Mouse (Mus musculus) hindbrain, postnatal 0 days (tissue): Measurements from ENCODE around the gene Olfr1012. TPM values are rescaled to one million over a fixed set of nuclear protein-coding genes. Genes with fewer than 3 reads are reported as not detected.

Experiments
- ATAC-seq: fragments of 200-750 bp; cut with Nextera tagmentation; 2 replicates; pipeline ENCODE4 v1.8.0; 2017; ENCODE audit warnings: mild to moderate bottlenecking, moderate TSS enrichment, moderate library complexity
- DNase-seq: peaks from one replicate; pipeline ENCODE4 v3.0.0-alpha.2; 2015; ENCODE audit warnings: low spot score
- H3K27ac ChIP-seq: fragments of 300-500 bp; sonication (generic); 2 replicates; pipeline ENCODE4 v1.5.1; 2014; ENCODE audit warnings: mild to moderate bottlenecking
- H3K27me3 ChIP-seq: fragments of 300-500 bp; sonication (generic); 2 replicates; pipeline ENCODE4 v1.6.1; 2014; ENCODE audit warnings: low read length, mixed read lengths; ENCODE audit not compliant: insufficient read depth
- H3K36me3 ChIP-seq: fragments of 300-500 bp; sonication (generic); 2 replicates; pipeline ENCODE4 v1.6.1; 2014; ENCODE audit warnings: low read length, mixed read lengths; ENCODE audit not compliant: insufficient read depth
- H3K4me1 ChIP-seq: fragments of 300-500 bp; sonication (generic); 2 replicates; pipeline ENCODE4 v1.6.1; 2014; ENCODE audit warnings: antibody characterized with exemption, low read length, mixed read lengths; ENCODE audit not compliant: insufficient read depth
- H3K4me2 ChIP-seq: fragments of 300-500 bp; sonication (generic); 2 replicates; pipeline ENCODE4 v1.6.1; 2014; ENCODE audit warnings: low read depth, mild to moderate bottlenecking, low read length, moderate library complexity, mixed read lengths
- H3K4me3 ChIP-seq: fragments of 300-500 bp; sonication (generic); 2 replicates; pipeline ENCODE4 v1.5.1; 2014; ENCODE audit warnings: low read length
- H3K9ac ChIP-seq: fragments of 300-500 bp; sonication (generic); replicated peaks from 2 replicates; pipeline ENCODE4 v1.6.1; 2014; ENCODE audit warnings: mild to moderate bottlenecking, low read length, moderate library complexity, mixed read lengths
- H3K9me3 ChIP-seq: fragments of 300-500 bp; sonication (generic); 2 replicates; pipeline ENCODE4 v1.6.1; 2016; ENCODE audit warnings: low read length, mixed read lengths
- CTCF ChIP-seq: IDR thresholded peaks from 2 replicates; pipeline ENCODE4 v1.5.1; 2016; ENCODE audit warnings: antibody characterized with exemption, control low read depth, low read depth
- WGBS: fragments of 180-500 bp; shearing (Covaris S2); extraction: QIAGEN DNeasy Blood & Tissue Kit; methylation state at CpG from one replicate; pipeline ENCODE4 v1.1.7; 2014; 5-methylcytosine and 5-hydroxymethylcytosine counted together
- polyA plus RNA-seq: library from polyadenylated mRNA; unstranded; fragments of >200 nt; fragmentation: Nextera tagmentation; extraction: Ambion mirVana; gene quantifications from 2 replicates; pipeline ENCODE4 v1.2.1, GENCODE M21; 2015
- total RNA-seq: library from RNA; depleted of rRNA; stranded (reverse); fragments of >200 nt; gene quantifications from 2 replicates; pipeline ENCODE4 v1.2.3, GENCODE M21; 2014; rRNA removed

Olfr1012 gene
- not detected in 2 replicates for total RNA-seq
- not detected in 2 replicates for polyA plus RNA-seq

GRCm38 (mm10) chr2:85762666-85763065 is at the start of gene Olfr1012:
Gene Olfr1012 (minus strand): TSS chr2:85762766.
- TF ChIP-seq CTCF = no peak
- Histone ChIP-seq H3K9me3 (no peaks in the 10 kb centered on the region), H3K4me2 (no peak within 1 kb of the TSS), H3K4me3 (no peak within 1 kb of the TSS), H3K27me3 (no peaks in the 10 kb centered on the region), H3K4me1 (no peaks in the 10 kb centered on the region), H3K27ac (no peak within 1 kb of the TSS), H3K9ac (no peak within 1 kb of the TSS), H3K36me3 (no peaks in the 10 kb centered on the region)
- WGBS = 68% methylated on average over 1 of the region's 1 CpGs
- no peak for ATAC-seq
- no peak for DNase-seq

DNA sequence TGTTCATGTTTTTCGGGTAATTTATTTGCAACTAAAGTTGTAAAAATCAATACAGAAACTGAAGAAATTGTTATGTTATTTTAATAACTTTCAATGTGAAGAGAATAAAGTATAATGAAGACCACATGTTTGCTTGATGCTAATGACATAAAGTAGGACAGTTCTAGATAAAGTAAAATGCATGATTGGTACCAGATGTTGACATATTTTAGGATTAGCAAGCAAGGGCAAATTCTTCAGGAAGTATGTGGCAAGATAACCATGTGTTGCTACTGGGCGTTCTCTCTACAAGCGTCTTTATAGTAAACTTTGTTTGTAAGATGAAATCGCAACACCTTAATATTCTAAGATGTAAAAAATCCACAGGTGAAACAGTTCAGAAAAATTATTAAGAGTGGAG is 41.9 kb upstream of the Olfr1012 start:
- no peak overlapping the region for H3K4me3 ChIP-seq
- WGBS = 91% methylated on average over 4 of the region's 4 CpGs
- H3K9me3 ChIP-seq = no peaks in the 10 kb centered on the region
- DNase-seq (no peak), ATAC-seq (no peak)
- H3K27me3 ChIP-seq = no peaks in the 10 kb centered on the region
- H3K27ac ChIP-seq = no peak overlapping the region
- H3K9ac ChIP-seq = no peak overlapping the region
- H3K36me3 ChIP-seq = no peaks in the 10 kb centered on the region
- no peak overlapping the region for H3K4me2 ChIP-seq
- no peaks in the 10 kb centered on the region for H3K4me1 ChIP-seq
- no peak for TF ChIP-seq CTCF

DNA sequence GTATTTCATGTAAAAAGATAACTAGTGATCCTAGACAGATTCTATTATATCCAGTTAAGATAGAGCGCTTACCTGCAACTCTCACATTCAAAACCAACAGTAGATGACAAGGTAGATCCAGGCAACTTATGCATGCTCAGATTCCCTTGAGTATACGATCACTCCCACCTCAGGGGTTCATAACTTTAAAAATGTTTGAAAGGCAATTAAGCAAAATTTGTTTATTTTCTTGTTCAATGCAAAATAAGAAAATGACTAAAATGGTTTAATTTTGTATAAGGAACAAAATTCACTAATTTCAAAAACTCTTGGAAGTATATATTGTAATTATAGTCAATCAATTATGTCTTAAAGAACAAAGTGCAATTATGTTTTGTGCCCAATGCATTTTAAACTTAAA is 39.9 kb upstream of the Olfr1012 start, which contains the start of gene Olfr1016:
Gene Olfr1016 (minus strand): TSS at position 101 of the 400 bp plus-strand sequence.
- no peaks in the 10 kb centered on the region for H3K9me3 ChIP-seq
- H3K4me1 ChIP-seq = no peaks in the 10 kb centered on the region
- H3K27me3 ChIP-seq = no peaks in the 10 kb centered on the region
- H3K4me3 ChIP-seq = no peak within 1 kb of the TSS
- no peak within 1 kb of the TSS for H3K4me2 ChIP-seq
- no peaks in the 10 kb centered on the region for H3K36me3 ChIP-seq
- ATAC-seq (no peak), DNase-seq (no peak)
- no peak within 1 kb of the TSS for H3K9ac ChIP-seq
- TF ChIP-seq CTCF = no peak
- no peak within 1 kb of the TSS for H3K27ac ChIP-seq
- 92% methylated on average over 2 of the region's 2 CpGs for WGBS

DNA sequence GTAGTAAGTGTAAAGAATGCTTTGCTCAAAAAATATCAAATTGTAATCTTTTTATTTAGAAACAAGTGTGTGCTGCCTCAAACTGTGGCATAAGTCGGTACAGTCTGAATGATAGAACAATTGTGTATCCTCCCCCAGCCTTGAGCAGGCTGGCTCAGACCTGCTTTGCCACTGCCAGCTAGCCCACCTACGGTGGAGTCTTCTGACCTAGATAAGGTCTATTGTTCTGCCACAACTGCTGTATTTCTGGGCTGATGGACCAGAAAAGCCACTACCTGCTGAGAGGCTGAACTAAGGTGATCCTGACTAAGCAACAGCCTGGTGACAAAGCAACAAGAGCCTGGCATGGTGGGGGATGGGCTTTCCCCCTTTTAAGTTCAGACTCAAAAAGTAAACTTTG is 29.8 kb upstream of the Olfr1012 start:
- no peak for DNase-seq
- TF ChIP-seq CTCF = no peak
- H3K9me3 ChIP-seq = no peaks in the 10 kb centered on the region
- 15% methylated on average over 2 of the region's 2 CpGs for WGBS
- no peaks in the 10 kb centered on the region for H3K36me3 ChIP-seq
- no peak overlapping the region for H3K27ac ChIP-seq
- no peak for ATAC-seq
- no peak overlapping the region for H3K9ac ChIP-seq
- H3K4me2 ChIP-seq = no peak overlapping the region
- H3K4me3 ChIP-seq = no peak overlapping the region
- H3K4me1 ChIP-seq = no peaks in the 10 kb centered on the region
- no peaks in the 10 kb centered on the region for H3K27me3 ChIP-seq

GRCm38 (mm10) chr2:85781717-85782116 is 19.2 kb upstream of the Olfr1012 start, which contains the start of gene Olfr1015:
Gene Olfr1015 (plus strand): TSS chr2:85782017.
- ATAC-seq = no peak
- H3K4me2 ChIP-seq = no peak within 1 kb of the TSS
- no peaks in the 10 kb centered on the region for H3K36me3 ChIP-seq
- H3K4me3 ChIP-seq = no peak within 1 kb of the TSS
- no peak within 1 kb of the TSS for H3K9ac ChIP-seq
- H3K27ac ChIP-seq = no peak within 1 kb of the TSS
- H3K4me1 ChIP-seq = no peaks in the 10 kb centered on the region
- H3K9me3 ChIP-seq = no peaks in the 10 kb centered on the region
- DNase-seq = no peak
- no peak for TF ChIP-seq CTCF
- H3K27me3 ChIP-seq = no peaks in the 10 kb centered on the region

GRCm38 (mm10) chr2:85772413-85772812 is 9.8 kb upstream of the Olfr1012 start, which contains the start of gene Olfr1014:
Gene Olfr1014 (plus strand): TSS chr2:85772713.
- DNase-seq (no peak), ATAC-seq (no peak)
- Histone ChIP-seq H3K4me3 (no peak within 1 kb of the TSS), H3K9ac (no peak within 1 kb of the TSS), H3K9me3 (no peaks in the 10 kb centered on the region), H3K27me3 (no peaks in the 10 kb centered on the region), H3K36me3 (no peaks in the 10 kb centered on the region), H3K27ac (no peak within 1 kb of the TSS), H3K4me2 (no peak within 1 kb of the TSS), H3K4me1 (no peaks in the 10 kb centered on the region)
- TF ChIP-seq CTCF = no peak

DNA sequence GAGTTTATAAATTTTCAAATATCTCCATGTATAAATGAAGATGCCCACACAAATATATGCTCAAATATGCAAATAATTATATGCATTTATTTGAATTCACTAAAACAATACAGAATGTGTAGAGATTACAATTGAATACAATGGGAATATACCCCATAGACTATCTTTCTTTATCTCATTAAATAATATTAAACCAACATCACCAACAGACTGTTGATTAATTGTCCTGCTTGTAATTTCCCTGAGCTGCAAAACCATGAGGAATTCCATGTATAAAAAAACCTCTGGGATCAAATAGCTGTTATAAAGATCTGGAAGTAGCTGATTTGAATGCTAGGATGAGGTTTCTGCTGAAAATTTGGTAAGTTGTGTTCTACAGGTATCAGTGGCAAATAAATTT is 4.2 kb upstream of the Olfr1012 start, which contains the start of gene Olfr1013:
Gene Olfr1013 (plus strand): TSS at position 301 of the 400 bp plus-strand sequence.
- ATAC-seq (no peak), DNase-seq (no peak)
- no peaks in the 10 kb centered on the region for H3K9me3 ChIP-seq
- no peak within 1 kb of the TSS for H3K4me2 ChIP-seq
- H3K4me3 ChIP-seq = no peak within 1 kb of the TSS
- no peaks in the 10 kb centered on the region for H3K36me3 ChIP-seq
- no peaks in the 10 kb centered on the region for H3K4me1 ChIP-seq
- H3K27ac ChIP-seq = no peak within 1 kb of the TSS
- no peak within 1 kb of the TSS for H3K9ac ChIP-seq
- no peak for TF ChIP-seq CTCF
- no peaks in the 10 kb centered on the region for H3K27me3 ChIP-seq
